Mouse (Mus musculus) liver, embryonic 14.5 days (tissue): ENCODE measurements around the gene Kcng4.

Experiments used
- CTCF ChIP-seq: IDR thresholded peaks from 2 replicates; pipeline ENCODE4 v1.5.1; 2016; ENCODE audit warnings: antibody characterized with exemption, low read depth, control low read depth
- EP300 ChIP-seq: IDR thresholded peaks from 2 replicates; pipeline ENCODE4 v1.6.1; 2016; ENCODE audit warnings: antibody characterized with exemption, low read depth

DNA sequence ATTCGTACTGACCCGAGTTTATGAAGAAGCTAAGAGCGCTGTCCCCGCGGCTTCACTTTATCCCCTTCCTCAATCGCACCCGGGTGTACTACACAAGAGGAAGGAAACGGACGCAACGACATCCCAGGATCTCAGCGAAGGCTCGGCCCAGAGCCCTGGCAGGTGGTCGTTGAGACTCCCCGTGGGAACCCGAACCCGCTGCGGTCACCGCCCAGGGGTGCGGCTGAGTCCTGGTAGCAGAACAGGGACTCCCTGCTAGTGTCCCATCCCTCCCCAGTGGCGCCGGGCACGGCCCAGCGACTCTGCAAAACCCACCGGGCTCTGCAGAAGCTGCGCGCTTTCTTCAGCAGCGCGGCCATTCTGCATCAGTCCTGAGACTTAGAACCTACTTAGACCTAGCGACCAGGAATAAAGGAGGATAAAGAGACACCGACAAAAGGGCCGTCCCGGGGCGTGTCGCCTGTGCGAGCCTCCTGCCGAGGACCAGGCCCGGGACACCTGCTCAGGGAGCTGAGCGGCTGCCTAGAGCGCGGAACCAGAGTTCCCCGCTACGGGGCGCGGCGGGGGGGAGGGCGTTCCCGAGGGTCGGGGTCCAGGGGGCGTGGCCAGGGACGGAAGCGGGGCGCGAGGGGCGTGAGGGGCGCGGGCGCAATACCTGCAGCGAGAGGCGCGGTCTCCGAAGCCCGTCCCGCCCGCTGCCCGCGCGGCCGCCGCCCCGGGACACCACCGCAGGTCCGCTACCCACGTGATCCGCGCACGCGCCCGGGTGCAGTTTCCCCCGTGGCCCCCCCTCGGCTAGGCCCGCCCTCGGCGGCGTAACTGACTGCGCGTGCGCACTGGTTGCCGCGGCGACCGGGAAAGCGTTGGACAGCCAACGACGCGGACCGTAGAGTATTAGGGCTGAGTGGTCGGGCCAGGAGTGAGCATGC, 60.8 kb downstream of the Kcng4 start, which contains the start of the genes Hsdl1 and Dnaaf1:
- TF ChIP-seq CTCF: peak; percentile 37
- TF ChIP-seq EP300: no peak
